Mouse (Mus musculus) kidney, adult 2 months (tissue): ENCODE measurements around the gene Dctd. TPM values are rescaled to one million over a fixed set of nuclear protein-coding genes. Genes with fewer than 3 reads are reported as not detected.

ENCODE experiments used
- DNase-seq: peaks from one replicate; pipeline ENCODE4 v3.0.0; 2021
- H3K27ac ChIP-seq: fragments of 200-500 bp; 2 replicates; pipeline ENCODE4 v1.5.1; 2012; ENCODE audit warnings: low read depth, low read length, control low read depth, inconsistent platforms; ENCODE audit not compliant: insufficient read depth
- H3K27me3 ChIP-seq: fragments of 200-500 bp; replicated peaks from 2 replicates; pipeline ENCODE4 v1.6.1; 2012; ENCODE audit warnings: mild to moderate bottlenecking, moderate library complexity, low read length, inconsistent platforms; ENCODE audit not compliant: control insufficient read depth, insufficient read depth
- H3K36me3 ChIP-seq: fragments of 200-500 bp; 2 replicates; pipeline ENCODE4 v1.6.1; 2012; ENCODE audit warnings: mild to moderate bottlenecking, moderate library complexity, low read length, inconsistent platforms; ENCODE audit not compliant: control insufficient read depth, insufficient read depth
- H3K4me1 ChIP-seq: fragments of 200-500 bp; 2 replicates; pipeline ENCODE4 v1.6.1; 2011; ENCODE audit warnings: low read length; ENCODE audit not compliant: control insufficient read depth, insufficient read depth
- H3K4me3 ChIP-seq: fragments of 200-500 bp; 2 replicates; pipeline ENCODE4 v1.5.1; 2011; ENCODE audit warnings: mild to moderate bottlenecking, low read depth, low read length, control low read depth; ENCODE audit not compliant: insufficient read depth
- CTCF ChIP-seq: fragments of 200-500 bp; conservative IDR thresholded peaks from 2 replicates; pipeline ENCODE4 v1.5.1; 2011; ENCODE audit warnings: low read depth, mild to moderate bottlenecking, control low read depth, low read length, moderate library complexity, mixed read lengths; ENCODE audit not compliant: insufficient read depth, insufficient read length
- POLR2A ChIP-seq: fragments of 200-500 bp; IDR thresholded peaks from one replicate; pipeline ENCODE4 v1.6.1; 2011; ENCODE audit warnings: low read depth, low read length, control low read depth
- WGBS: fragments of 180-500 bp; shearing (Covaris S2); methylation state at CpG from one replicate; pipeline ENCODE4 v1.1.7; 2018; 5-methylcytosine and 5-hydroxymethylcytosine counted together
- polyA plus RNA-seq: library from polyadenylated mRNA; depleted of rRNA; stranded (reverse); fragments of >200 nt; gene quantifications from 2 replicates; pipeline ENCODE4 v1.2.3, GENCODE M21; 2012

Dctd gene
- polyA plus RNA-seq, 1 experiment = 1.8 TPM

GRCm38 (mm10) chr8:48097131-48097794, 1.6 kb upstream of the Dctd start:
- Histone ChIP-seq H3K36me3 (no peaks in the 10 kb centered on the region), H3K4me3 (no peak overlapping the region), H3K4me1 (0 out of 2 replicates have a peak, but pooled peaks cover 3% of the 10 kb centered on the region), H3K27me3 (no peaks in the 10 kb centered on the region), H3K27ac (no peak overlapping the region)
- TF ChIP-seq POLR2A = no peak
- peak; percentile 51; the same call in 1 of the 2 replicates for TF ChIP-seq CTCF
- 9% methylated on average over 21 of the region's 21 CpGs for WGBS
- DNase-seq = peak; percentile 78

DNA sequence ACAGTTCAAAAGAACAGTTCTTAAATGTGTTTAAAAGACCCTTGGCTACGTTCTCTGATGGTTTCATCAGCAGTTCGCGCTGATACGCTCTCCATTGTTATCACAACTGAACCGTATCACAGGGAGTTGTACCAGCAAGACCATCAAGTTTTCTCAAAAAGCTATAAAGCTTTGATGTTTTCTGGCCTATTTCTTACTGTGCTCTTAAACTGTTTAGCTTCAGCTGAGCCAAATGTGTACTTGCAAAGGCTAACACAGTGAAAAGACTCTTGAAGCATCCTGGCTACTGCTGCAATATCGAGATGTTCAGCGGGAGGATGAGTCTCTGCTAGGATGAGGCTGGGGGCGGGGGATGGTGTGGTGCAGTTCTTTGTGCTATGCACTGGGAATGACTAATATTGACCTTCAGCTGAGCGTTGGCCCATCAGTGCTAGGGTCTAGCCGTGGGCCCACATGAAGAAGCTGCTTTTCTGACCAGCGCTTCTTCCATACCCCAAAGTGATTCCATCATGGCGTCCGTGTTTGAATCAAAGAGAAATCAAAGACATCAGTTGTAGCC, 732 bp upstream of the Dctd start:
- TF ChIP-seq CTCF (no peak), POLR2A (no peak)
- Histone ChIP-seq H3K4me1 (0 out of 2 replicates have a peak, but pooled peaks cover 3% of the 10 kb centered on the region), H3K27me3 (no peaks in the 10 kb centered on the region), H3K27ac (no peak overlapping the region), H3K36me3 (no peaks in the 10 kb centered on the region), H3K4me3 (no peak overlapping the region)
- WGBS = 76% methylated on average over 13 of the region's 13 CpGs
- DNase-seq = no peak

GRCm38 (mm10) chr8:48100100-48100787, 1.4 kb downstream of the Dctd start:
- H3K4me1 ChIP-seq = 0 out of 2 replicates have a peak, but pooled peaks cover 3% of the 10 kb centered on the region
- H3K36me3 ChIP-seq = no peaks in the 10 kb centered on the region
- H3K4me3 ChIP-seq = no peak overlapping the region
- 28% methylated on average over 14 of the region's 14 CpGs for WGBS
- peak; percentile 16 for DNase-seq
- TF ChIP-seq POLR2A = no peak
- no peak overlapping the region for H3K27ac ChIP-seq
- H3K27me3 ChIP-seq = no peaks in the 10 kb centered on the region

DNA sequence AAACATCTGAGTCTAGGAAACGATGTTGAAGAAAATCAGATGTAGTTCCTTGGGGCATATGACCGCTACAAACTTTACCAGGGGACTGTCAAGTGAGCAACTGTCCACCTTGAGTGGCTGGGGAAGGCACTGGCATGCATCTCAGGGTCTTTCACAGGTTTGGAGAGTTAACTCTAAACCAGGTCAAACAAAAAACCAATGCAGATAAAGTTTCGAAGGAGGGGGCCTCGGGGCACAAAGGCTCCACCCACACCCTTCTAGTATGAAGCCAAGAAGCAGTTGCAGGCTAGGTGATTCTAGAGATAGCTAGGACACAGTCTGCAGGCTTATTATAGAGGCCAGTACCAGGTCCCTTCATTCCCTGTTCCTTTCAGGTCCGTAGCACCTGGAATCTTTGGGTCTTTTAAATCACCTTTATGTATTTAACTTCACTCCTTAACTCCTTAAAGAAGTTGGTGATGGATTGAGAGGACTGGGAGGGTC, 10.5 kb downstream of the Dctd start:
- 27% methylated on average over 5 of the region's 5 CpGs for WGBS

GRCm38 (mm10) chr8:48109856-48110780, 11.2 kb downstream of the Dctd start:
- Histone ChIP-seq H3K4me1 (no peaks in the 10 kb centered on the region), H3K4me3 (peak overlapping the region; percentile 90), H3K36me3 (no peaks in the 10 kb centered on the region), H3K27ac (no peak overlapping the region), H3K27me3 (no peaks in the 10 kb centered on the region)
- WGBS = under 1% methylated on average over 60 of the region's 61 CpGs
- peak; percentile 63 for DNase-seq
- no peak for TF ChIP-seq CTCF
- TF ChIP-seq POLR2A = no peak

More for the DNA sequence above, 10.5 kb downstream of the Dctd start:
- Histone ChIP-seq H3K27ac (no peak overlapping the region), H3K4me1 (no peaks in the 10 kb centered on the region), H3K4me3 (peak overlapping the region; percentile 90), H3K36me3 (no peaks in the 10 kb centered on the region), H3K27me3 (no peaks in the 10 kb centered on the region)
- no peak for TF ChIP-seq POLR2A
- no peak for TF ChIP-seq CTCF
- DNase-seq = no peak

DNA sequence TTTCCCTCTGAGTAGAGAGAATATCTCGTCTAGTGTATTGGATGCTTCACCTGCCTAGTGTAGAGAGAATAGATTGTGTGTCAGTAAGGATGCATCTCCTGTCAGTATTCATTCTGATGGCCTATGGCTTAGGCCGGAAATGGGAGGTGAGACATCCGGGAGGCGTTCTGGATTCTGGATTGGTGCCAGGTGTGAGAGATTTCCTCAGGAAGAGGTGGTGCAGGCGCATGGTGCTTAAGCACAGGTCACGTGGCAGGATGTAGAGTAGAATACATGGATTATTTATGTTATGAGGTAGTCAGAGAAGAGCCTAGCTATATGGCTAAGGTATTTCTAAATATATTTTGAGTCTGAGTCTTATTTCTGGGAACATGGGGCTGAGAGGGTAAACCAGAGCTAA, 15.7 kb downstream of the Dctd start:
- Histone ChIP-seq H3K4me1 (no peaks in the 10 kb centered on the region), H3K36me3 (no peaks in the 10 kb centered on the region), H3K4me3 (no peak overlapping the region), H3K27ac (no peak overlapping the region), H3K27me3 (no peaks in the 10 kb centered on the region)
- TF ChIP-seq CTCF (no peak), POLR2A (no peak)
- DNase-seq = peak; percentile 54
- 67% methylated on average over 6 of the region's 6 CpGs for WGBS
